Mouse (Mus musculus): ENCODE data around the gene Gm5105. TPM values are rescaled to one million over a fixed set of nuclear protein-coding genes. Genes with fewer than 3 reads are reported as not detected.

The Gm5105 gene
- polyA plus RNA-seq, 2 experiments: 0.15 to 0.21 TPM

GRCm38 (mm10) chr3:138063731-138064329, 3.4 kb downstream of the Gm5105 start:
- Histone ChIP-seq H3K36me3 (ENCODE audit: control insufficient read depth, insufficient read depth, low read length) (no peaks in the 10 kb centered on the region), H3K4me1 (ENCODE audit: control insufficient read depth, insufficient read depth, low read length) (peaks cover 14% of the 10 kb centered on the region), H3K4me2 (replicated peaks; ENCODE audit: low read depth, low read length, severe bottlenecking) (no peak overlapping the region; the same call in 1 of the 2 replicates), H3K9ac (ENCODE audit: low read depth, low read length, severe bottlenecking) (no peak overlapping the region), H3K27me3 (ENCODE audit: control insufficient read depth, insufficient read depth, low read length) (no peaks in the 10 kb centered on the region), H3K27ac (replicated peaks; ENCODE audit: low read depth, low read length) (peak overlapping the region; percentile 44; the same call in 1 of the 2 replicates), H3K9me3 (ENCODE audit: control insufficient read depth, low read length) (no peaks in the 10 kb centered on the region), H3K4me3 (replicated peaks; ENCODE audit: low read length) (no peak overlapping the region)
- DNase-seq (ENCODE audit: low spot score): peak; percentile 80
- 38% methylated on average over 14 of the region's 14 CpGs for WGBS
- no peak for TF ChIP-seq POLR2A (IDR thresholded peaks at IDR 0.05; ENCODE audit: borderline replicate concordance, extremely low read depth, insufficient read depth, insufficient read length)
- ATAC-seq (ENCODE audit: low FRiP score, low read depth): peak; percentile 62

GRCm38 (mm10) chr3:138062673-138063072, 4.5 kb downstream of the Gm5105 start:
- Histone ChIP-seq H3K36me3 (ENCODE audit: control insufficient read depth, insufficient read depth, low read length) (no peaks in the 10 kb centered on the region), H3K4me2 (replicated peaks; ENCODE audit: low read depth, low read length, severe bottlenecking) (no peak overlapping the region), H3K9me3 (ENCODE audit: control insufficient read depth, low read length) (no peaks in the 10 kb centered on the region), H3K4me3 (replicated peaks; ENCODE audit: low read length) (no peak overlapping the region), H3K27me3 (ENCODE audit: control insufficient read depth, insufficient read depth, low read length) (no peaks in the 10 kb centered on the region), H3K27ac (replicated peaks; ENCODE audit: low read depth, low read length) (no peak overlapping the region), H3K9ac (ENCODE audit: low read depth, low read length, severe bottlenecking) (no peak overlapping the region), H3K4me1 (ENCODE audit: control insufficient read depth, insufficient read depth, low read length) (peaks cover 18% of the 10 kb centered on the region)
- DNase-seq (ENCODE audit: low spot score) (no peak), ATAC-seq (ENCODE audit: low FRiP score, low read depth) (no peak)
- WGBS: 81% methylated on average over 4 of the region's 4 CpGs
- TF ChIP-seq POLR2A (IDR thresholded peaks at IDR 0.05; ENCODE audit: borderline replicate concordance, extremely low read depth, insufficient read depth, insufficient read length): no peak

- Histone ChIP-seq H3K27me3 (ENCODE audit: control insufficient read depth, insufficient read depth, low read length) (no peaks in the 10 kb centered on the region), H3K9ac (ENCODE audit: low read depth, low read length, severe bottlenecking) (no peak overlapping the region), H3K36me3 (ENCODE audit: control insufficient read depth, insufficient read depth, low read length) (no peaks in the 10 kb centered on the region), H3K4me3 (replicated peaks; ENCODE audit: low read length) (no peak overlapping the region), H3K9me3 (ENCODE audit: control insufficient read depth, low read length) (no peaks in the 10 kb centered on the region), H3K4me2 (replicated peaks; ENCODE audit: low read depth, low read length, severe bottlenecking) (no peak overlapping the region), H3K4me1 (ENCODE audit: control insufficient read depth, insufficient read depth, low read length) (peaks cover 18% of the 10 kb centered on the region), H3K27ac (replicated peaks; ENCODE audit: low read depth, low read length) (no peak overlapping the region)
- no peak for TF ChIP-seq POLR2A (IDR thresholded peaks at IDR 0.05; ENCODE audit: borderline replicate concordance, extremely low read depth, insufficient read depth, insufficient read length)
- 83% methylated on average over 9 of the region's 9 CpGs for WGBS
- ATAC-seq (ENCODE audit: low FRiP score, low read depth) (no peak), DNase-seq (ENCODE audit: low spot score) (no peak)
Measured at GRCm38 (mm10) chr3:138061205-138061911, 5.8 kb downstream of the Gm5105 start.

- Histone ChIP-seq H3K4me3 (replicated peaks; ENCODE audit: low read length) (no peak overlapping the region), H3K9ac (ENCODE audit: low read depth, low read length, severe bottlenecking) (no peak overlapping the region), H3K36me3 (ENCODE audit: control insufficient read depth, insufficient read depth, low read length) (no peaks in the 10 kb centered on the region), H3K27ac (replicated peaks; ENCODE audit: low read depth, low read length) (no peak overlapping the region), H3K9me3 (ENCODE audit: control insufficient read depth, low read length) (no peaks in the 10 kb centered on the region), H3K4me2 (replicated peaks; ENCODE audit: low read depth, low read length, severe bottlenecking) (no peak overlapping the region), H3K4me1 (ENCODE audit: control insufficient read depth, insufficient read depth, low read length) (peaks cover 18% of the 10 kb centered on the region), H3K27me3 (ENCODE audit: control insufficient read depth, insufficient read depth, low read length) (no peaks in the 10 kb centered on the region)
- no peak for TF ChIP-seq POLR2A (IDR thresholded peaks at IDR 0.05; ENCODE audit: borderline replicate concordance, extremely low read depth, insufficient read depth, insufficient read length)
- DNase-seq (ENCODE audit: low spot score) (no peak), ATAC-seq (ENCODE audit: low FRiP score, low read depth) (no peak)
- 93% methylated on average over 7 of the region's 7 CpGs for WGBS
Measured at GRCm38 (mm10) chr3:138060429-138060828, 6.8 kb downstream of the Gm5105 start.

GRCm38 (mm10) chr3:138058226-138058625, 9.0 kb downstream of the Gm5105 start:
- ATAC-seq (ENCODE audit: low FRiP score, low read depth) (peak; percentile 53; the same call in 1 of the 2 replicates), DNase-seq (ENCODE audit: low spot score) (peak; percentile 30)
- Histone ChIP-seq H3K4me2 (replicated peaks; ENCODE audit: low read depth, low read length, severe bottlenecking) (no peak overlapping the region), H3K9me3 (ENCODE audit: control insufficient read depth, low read length) (no peaks in the 10 kb centered on the region), H3K4me3 (replicated peaks; ENCODE audit: low read length) (no peak overlapping the region), H3K36me3 (ENCODE audit: control insufficient read depth, insufficient read depth, low read length) (no peaks in the 10 kb centered on the region), H3K9ac (ENCODE audit: low read depth, low read length, severe bottlenecking) (no peak overlapping the region), H3K27ac (replicated peaks; ENCODE audit: low read depth, low read length) (no peak overlapping the region), H3K4me1 (ENCODE audit: control insufficient read depth, insufficient read depth, low read length) (peaks cover 9% of the 10 kb centered on the region), H3K27me3 (ENCODE audit: control insufficient read depth, insufficient read depth, low read length) (no peaks in the 10 kb centered on the region)
- TF ChIP-seq POLR2A (IDR thresholded peaks at IDR 0.05; ENCODE audit: borderline replicate concordance, extremely low read depth, insufficient read depth, insufficient read length): no peak
- WGBS: 26% methylated on average over 4 of the region's 4 CpGs

All from limb, embryonic 14.5 days (tissue).